ENCODE assay signal across 19 mouse cellular contexts in genomic region chr17:28316476-28316875, GRCm38 (mm10). TPM values are rescaled to one million over a fixed set of nuclear protein-coding genes. Genes with fewer than 3 reads are reported as not detected.
DNase-seq lines count a peak whose midpoint lies in the region; ATAC-seq and TF ChIP-seq lines count a peak whose summit lies in the region.
"Had no signal": no experiment of that assay in that cellular context is flagged by ENCODE, and none has a peak within 500 bp of the region (broad histone marks: within the 10 kb centered on the region; RNA-seq: fewer than 3 reads in every experiment).

No protein-coding gene starts in this region.

- H3K4me3 ChIP-seq in embryonic facial prominence, embryonic 11.5 days (ENCODE audit: low read depth, low read length) = no peak overlapping the region
- no peak overlapping the region; the same call in 1 of the 2 replicates for H3K4me3 ChIP-seq in embryonic facial prominence, embryonic 10.5 days
- no peak overlapping the region for H3K4me3 ChIP-seq in intestine, postnatal 0 days (ENCODE audit: low read depth, low read length)
- no peak overlapping the region for H3K4me3 ChIP-seq in intestine, embryonic 16.5 days (ENCODE audit: low read length)
- no peak overlapping the region for H3K4me3 ChIP-seq in midbrain, postnatal 0 days (ENCODE audit: low read depth, low read length)
- H3K4me3 ChIP-seq in midbrain, embryonic 10.5 days = no peak overlapping the region; the same call in 1 of the 2 replicates
- no peak overlapping the region for H3K4me3 ChIP-seq in left cerebral cortex, adult 2 months
- H3K4me3 ChIP-seq: heart, embryonic 13.5 days; limb, embryonic 13.5 days; megakaryocyte, embryonic 14.5 days had no signal

- H3K4me1 ChIP-seq in embryonic facial prominence, embryonic 11.5 days (ENCODE audit: control insufficient read depth, insufficient read depth, low read length) = peaks cover 2% of the 10 kb centered on the region
- H3K4me1 ChIP-seq in embryonic facial prominence, embryonic 10.5 days = peaks cover 46% of the 10 kb centered on the region
- no peaks in the 10 kb centered on the region for H3K4me1 ChIP-seq in intestine, postnatal 0 days (replicated peaks; ENCODE audit: control insufficient read depth, insufficient read depth, low read length)
- H3K4me1 ChIP-seq in intestine, embryonic 16.5 days (ENCODE audit: control insufficient read depth, insufficient read depth, low read length) = peaks cover 18% of the 10 kb centered on the region
- peaks cover 6% of the 10 kb centered on the region; the same call in 1 of the 2 replicates for H3K4me1 ChIP-seq in midbrain, postnatal 0 days (ENCODE audit: insufficient read depth, low read length)
- H3K4me1 ChIP-seq in midbrain, embryonic 10.5 days = peaks cover 42% of the 10 kb centered on the region

- 85% methylated on average over 9 of the region's 9 CpGs for WGBS in embryonic facial prominence, embryonic 11.5 days
- WGBS in embryonic facial prominence, embryonic 10.5 days = 88% methylated on average over 9 of the region's 9 CpGs
- WGBS in intestine, postnatal 0 days = 89% methylated on average over 9 of the region's 9 CpGs
- 89% methylated on average over 9 of the region's 9 CpGs for WGBS in intestine, embryonic 16.5 days
- 92% methylated on average over 9 of the region's 9 CpGs for WGBS in midbrain, postnatal 0 days
- WGBS in midbrain, embryonic 10.5 days = 93% methylated on average over 9 of the region's 9 CpGs

- H3K36me3 ChIP-seq in embryonic facial prominence, embryonic 11.5 days (replicated peaks; ENCODE audit: control insufficient read depth, insufficient read depth, low read depth, low read length) = no peaks in the 10 kb centered on the region; the same call in 1 of the 2 replicates
- H3K36me3 ChIP-seq in embryonic facial prominence, embryonic 10.5 days (replicated peaks) = peaks cover 58% of the 10 kb centered on the region
- H3K36me3 ChIP-seq in intestine, postnatal 0 days (ENCODE audit: control insufficient read depth, insufficient read depth) = peaks cover 26% of the 10 kb centered on the region
- peaks cover 4% of the 10 kb centered on the region; the same call in 1 of the 2 replicates for H3K36me3 ChIP-seq in intestine, embryonic 16.5 days (ENCODE audit: control insufficient read depth, insufficient read depth, low read length)
- peaks cover 20% of the 10 kb centered on the region for H3K36me3 ChIP-seq in midbrain, postnatal 0 days (ENCODE audit: insufficient read depth, low read length)
- peaks cover 60% of the 10 kb centered on the region for H3K36me3 ChIP-seq in midbrain, embryonic 10.5 days

- intact Hi-C loops in left cerebral cortex, adult 2 months (cut with DNase I) = no loop called here

- no peak overlapping the region for H3K4me2 ChIP-seq in embryonic facial prominence, embryonic 11.5 days (ENCODE audit: low read depth, low read length)
- no peak overlapping the region for H3K4me2 ChIP-seq in intestine, postnatal 0 days (replicated peaks; ENCODE audit: low read depth)
- no peak overlapping the region for H3K4me2 ChIP-seq in intestine, embryonic 16.5 days (ENCODE audit: low read depth, low read length)
- H3K4me2 ChIP-seq in midbrain, postnatal 0 days (ENCODE audit: low read depth, low read length, poor library complexity, severe bottlenecking) = no peak overlapping the region
- H3K4me2 ChIP-seq: heart, embryonic 13.5 days; limb, embryonic 13.5 days had no signal

- H3K27me3 ChIP-seq in embryonic facial prominence, embryonic 11.5 days (ENCODE audit: control insufficient read depth, insufficient read depth, low read length) = no peaks in the 10 kb centered on the region
- H3K27me3 ChIP-seq in embryonic facial prominence, embryonic 10.5 days (replicated peaks; ENCODE audit: low read depth, poor library complexity, severe bottlenecking) = no peaks in the 10 kb centered on the region
- H3K27me3 ChIP-seq in intestine, postnatal 0 days (replicated peaks; ENCODE audit: control insufficient read depth, insufficient read depth, low read length) = no peaks in the 10 kb centered on the region
- H3K27me3 ChIP-seq in intestine, embryonic 16.5 days (replicated peaks; ENCODE audit: control insufficient read depth, insufficient read depth, low read length) = no peaks in the 10 kb centered on the region
- H3K27me3 ChIP-seq in midbrain, postnatal 0 days (ENCODE audit: insufficient read depth, low read length) = no peaks in the 10 kb centered on the region
- H3K27me3 ChIP-seq in midbrain, embryonic 10.5 days (ENCODE audit: low read depth, poor library complexity, severe bottlenecking) = no peaks in the 10 kb centered on the region
- H3K27me3 ChIP-seq: heart, embryonic 13.5 days; limb, embryonic 13.5 days; megakaryocyte, embryonic 14.5 days had no signal

- peak; percentile 42; the same call in 1 of the 2 replicates for TF ChIP-seq CTCF in intestine, postnatal 0 days (IDR thresholded peaks at IDR 0.05; ENCODE audit: low read depth)
- peak; percentile 18 for TF ChIP-seq CTCF in midbrain, postnatal 0 days (IDR thresholded peaks at IDR 0.05)
- TF ChIP-seq CTCF in left cerebral cortex, adult 2 months (IDR thresholded peaks at IDR 0.05) = no peak; the same call in none of the 2 replicates

- DNase-seq in embryonic facial prominence, embryonic 11.5 days (ENCODE audit: low spot score) = no peak
- DNase-seq in embryonic facial prominence, embryonic 10.5 days (ENCODE audit: low spot score) = no peak
- no peak for DNase-seq in midbrain, postnatal 0 days (ENCODE audit: low spot score)
- DNase-seq in midbrain, embryonic 10.5 days (ENCODE audit: low spot score) = no peak
- no peak for DNase-seq in retina, embryonic 14.5 days (ENCODE audit: low spot score)
- no peak for DNase-seq in left cerebral cortex, adult 2 months (ENCODE audit: extremely low spot score in 1 of 2, low spot score in 2 of 2)
- DNase-seq: cerebellum, adult 9-11 months; gastrocnemius, postnatal 36 days; kidney, postnatal 10 days; lung, postnatal 10 days; right cerebral cortex, postnatal 25 days; thymus, postnatal 36 days had no signal

- ATAC-seq in embryonic facial prominence, embryonic 11.5 days (replicated peaks; ENCODE audit: insufficient number of reproducible peaks, low FRiP score, low TSS enrichment, low read depth) = no peak
- ATAC-seq in intestine, postnatal 0 days = no peak
- no peak for ATAC-seq in intestine, embryonic 16.5 days
- no peak for ATAC-seq in midbrain, postnatal 0 days (ENCODE audit: low FRiP score)
- ATAC-seq: midbrain, embryonic 16.5 days had no signal

- H3K9ac ChIP-seq in embryonic facial prominence, embryonic 11.5 days (replicated peaks; ENCODE audit: low read length) = peak overlapping the region; percentile 9; the same call in 1 of the 2 replicates
- no peak overlapping the region for H3K9ac ChIP-seq in intestine, postnatal 0 days (ENCODE audit: low read depth, low read length)
- no peak overlapping the region for H3K9ac ChIP-seq in intestine, embryonic 16.5 days (ENCODE audit: low read depth, low read length)
- no peak overlapping the region for H3K9ac ChIP-seq in midbrain, postnatal 0 days (replicated peaks; ENCODE audit: low read length, poor library complexity, severe bottlenecking)
- H3K9ac ChIP-seq: limb, embryonic 13.5 days had no signal

- no peak overlapping the region for H3K27ac ChIP-seq in embryonic facial prominence, embryonic 11.5 days (replicated peaks; ENCODE audit: low read depth, low read length)
- no peak overlapping the region for H3K27ac ChIP-seq in embryonic facial prominence, embryonic 10.5 days (replicated peaks)
- H3K27ac ChIP-seq in intestine, postnatal 0 days (ENCODE audit: low read depth, low read length) = no peak overlapping the region
- H3K27ac ChIP-seq in intestine, embryonic 16.5 days (ENCODE audit: low read length) = no peak overlapping the region
- H3K27ac ChIP-seq in midbrain, postnatal 0 days (ENCODE audit: low read depth, low read length) = no peak overlapping the region
- H3K27ac ChIP-seq in midbrain, embryonic 10.5 days (replicated peaks) = no peak overlapping the region
- H3K27ac ChIP-seq in left cerebral cortex, adult 2 months = no peak overlapping the region
- H3K27ac ChIP-seq: heart, embryonic 13.5 days; limb, embryonic 13.5 days had no signal

- no peaks in the 10 kb centered on the region for H3K9me3 ChIP-seq in embryonic facial prominence, embryonic 11.5 days (replicated peaks; ENCODE audit: control insufficient read depth, low read length)
- no peaks in the 10 kb centered on the region for H3K9me3 ChIP-seq in embryonic facial prominence, embryonic 10.5 days
- H3K9me3 ChIP-seq in intestine, postnatal 0 days (ENCODE audit: control insufficient read depth) = no peaks in the 10 kb centered on the region
- no peaks in the 10 kb centered on the region for H3K9me3 ChIP-seq in intestine, embryonic 16.5 days (ENCODE audit: control insufficient read depth, low read length)
- H3K9me3 ChIP-seq in midbrain, postnatal 0 days (ENCODE audit: low read length) = no peaks in the 10 kb centered on the region
- no peaks in the 10 kb centered on the region for H3K9me3 ChIP-seq in midbrain, embryonic 10.5 days (replicated peaks)
- H3K9me3 ChIP-seq: heart, embryonic 13.5 days; limb, embryonic 13.5 days; megakaryocyte, embryonic 14.5 days had no signal

RNA-seq across cellular contexts. Expression of gene Fance, which starts 3.2 kb away (rescaled TPM):
- 18.8 and 21.2 TPM in 2 replicates for polyA plus RNA-seq in embryonic facial prominence, embryonic 11.5 days (2014; fragmentation: Nextera tagmentation; extraction: Ambion mirVana)
- 28.4 and 30.9 TPM in 2 replicates for polyA plus RNA-seq in embryonic facial prominence, embryonic 10.5 days (2016; fragmentation: Nextera tagmentation; extraction: Ambion mirVana)
- 10.3 and 11.0 TPM in 2 replicates for polyA plus RNA-seq in intestine, postnatal 0 days (2015; fragmentation: Nextera tagmentation; extraction: Ambion mirVana)
- polyA plus RNA-seq in intestine, embryonic 16.5 days (2015; fragmentation: Nextera tagmentation; extraction: Ambion mirVana) = 20.2 and 21.8 TPM in 2 replicates
- total RNA-seq in midbrain, postnatal 0 days (2014; rRNA removed) = 33.4 and 33.6 TPM in 2 replicates
- 26.1 and 28.6 TPM in 2 replicates for polyA plus RNA-seq in midbrain, postnatal 0 days (2015; fragmentation: Nextera tagmentation; extraction: Ambion mirVana)
- polyA plus RNA-seq in midbrain, embryonic 10.5 days (2016; fragmentation: Nextera tagmentation; extraction: Ambion mirVana) = 28.2 and 30.8 TPM in 2 replicates
- 10 to 100 TPM; 21.5 to 26.1 TPM for total RNA-seq in left cerebral cortex, adult 2 months (2021)

RNA-seq across cellular contexts. Expression of gene Rpl10a, which starts 11.8 kb away (rescaled TPM):
- polyA plus RNA-seq in embryonic facial prominence, embryonic 11.5 days (2014; fragmentation: Nextera tagmentation; extraction: Ambion mirVana) = 562 and 613 TPM in 2 replicates
- 539 and 546 TPM in 2 replicates for polyA plus RNA-seq in embryonic facial prominence, embryonic 10.5 days (2016; fragmentation: Nextera tagmentation; extraction: Ambion mirVana)
- polyA plus RNA-seq in intestine, postnatal 0 days (2015; fragmentation: Nextera tagmentation; extraction: Ambion mirVana) = 383 and 417 TPM in 2 replicates
- 591 and 604 TPM in 2 replicates for polyA plus RNA-seq in intestine, embryonic 16.5 days (2015; fragmentation: Nextera tagmentation; extraction: Ambion mirVana)
- total RNA-seq in midbrain, postnatal 0 days (2014; rRNA removed) = 810 and 1,016 TPM in 2 replicates
- polyA plus RNA-seq in midbrain, postnatal 0 days (2015; fragmentation: Nextera tagmentation; extraction: Ambion mirVana) = 347 and 365 TPM in 2 replicates
- polyA plus RNA-seq in midbrain, embryonic 10.5 days (2016; fragmentation: Nextera tagmentation; extraction: Ambion mirVana) = 426 and 489 TPM in 2 replicates
- 100 to 1,000 TPM; 302 to 309 TPM for total RNA-seq in left cerebral cortex, adult 2 months (2021)

RNA-seq across cellular contexts. Expression of gene Tead3, which starts 34.1 kb away (rescaled TPM):
- polyA plus RNA-seq in embryonic facial prominence, embryonic 11.5 days (2014; fragmentation: Nextera tagmentation; extraction: Ambion mirVana) = 8.6 and 9.0 TPM in 2 replicates
- 8.4 and 9.2 TPM in 2 replicates for polyA plus RNA-seq in embryonic facial prominence, embryonic 10.5 days (2016; fragmentation: Nextera tagmentation; extraction: Ambion mirVana)
- 5.8 and 6.2 TPM in 2 replicates for polyA plus RNA-seq in intestine, postnatal 0 days (2015; fragmentation: Nextera tagmentation; extraction: Ambion mirVana)
- polyA plus RNA-seq in intestine, embryonic 16.5 days (2015; fragmentation: Nextera tagmentation; extraction: Ambion mirVana) = 8.5 and 9.3 TPM in 2 replicates
- 4.8 and 5.4 TPM in 2 replicates for total RNA-seq in midbrain, postnatal 0 days (2014; rRNA removed)
- 1.2 and 1.3 TPM in 2 replicates for polyA plus RNA-seq in midbrain, postnatal 0 days (2015; fragmentation: Nextera tagmentation; extraction: Ambion mirVana)
- polyA plus RNA-seq in midbrain, embryonic 10.5 days (2016; fragmentation: Nextera tagmentation; extraction: Ambion mirVana) = 5.0 and 5.2 TPM in 2 replicates
- 1 to 10 TPM; 2.9 to 3.0 TPM for total RNA-seq in left cerebral cortex, adult 2 months (2021)

RNA-seq across cellular contexts. Expression of gene Tulp1, which starts 48.5 kb away (rescaled TPM):
- 3.4 and 3.6 TPM in 2 replicates for polyA plus RNA-seq in embryonic facial prominence, embryonic 11.5 days (2014; fragmentation: Nextera tagmentation; extraction: Ambion mirVana)
- polyA plus RNA-seq in embryonic facial prominence, embryonic 10.5 days (2016; fragmentation: Nextera tagmentation; extraction: Ambion mirVana) = 3.4 and 4.9 TPM in 2 replicates
- 1.2 and 1.4 TPM in 2 replicates for polyA plus RNA-seq in intestine, postnatal 0 days (2015; fragmentation: Nextera tagmentation; extraction: Ambion mirVana)
- 3.0 and 3.6 TPM in 2 replicates for polyA plus RNA-seq in intestine, embryonic 16.5 days (2015; fragmentation: Nextera tagmentation; extraction: Ambion mirVana)
- 0.80 and 1.0 TPM in 2 replicates for total RNA-seq in midbrain, postnatal 0 days (2014; rRNA removed)
- polyA plus RNA-seq in midbrain, postnatal 0 days (2015; fragmentation: Nextera tagmentation; extraction: Ambion mirVana) = 1.1 TPM in 2 replicates
- 2.8 and 5.0 TPM in 2 replicates for polyA plus RNA-seq in midbrain, embryonic 10.5 days (2016; fragmentation: Nextera tagmentation; extraction: Ambion mirVana)
- total RNA-seq in left cerebral cortex, adult 2 months (2021) = not detected
- total RNA-seq: adrenal gland, adult 18-20 months; gastrocnemius, postnatal 36 days had no signal
